In genomic region chr6:84693204-84693603, GRCm38 (mm10) we compare ENCODE assay signal across 19 mouse cellular contexts.
A peak's percentile ranks its signal among the peaks of the same experiment; 100 is the strongest.
DNase-seq lines count a peak whose midpoint lies in the region; ATAC-seq lines count a peak whose summit lies in the region.
"Had no signal": no experiment of that assay in that cellular context is flagged by ENCODE, and none has a peak within 500 bp of the region (broad histone marks: within the 10 kb centered on the region; RNA-seq: fewer than 3 reads in every experiment).

No protein-coding gene starts in this region.

- ATAC-seq in hindbrain, embryonic 12.5 days (ENCODE audit: low FRiP score), result 0 out of 2 replicates have a peak, but pooled peaks have one; percentile 19
- ATAC-seq in hindbrain, embryonic 11.5 days (ENCODE audit: low FRiP score), result no peak
- no peak for ATAC-seq in hindbrain, embryonic 15.5 days (ENCODE audit: low FRiP score, low read depth)
- ATAC-seq in granulocyte monocyte progenitor cell, adult 5-6 weeks (replicated peaks; ENCODE audit: poor library complexity, severe bottlenecking), result no peak
- ATAC-seq: intestine, postnatal 0 days; lung, postnatal 0 days had no signal

- no peak overlapping the region for H3K27ac ChIP-seq in hindbrain, embryonic 12.5 days
- no peak overlapping the region for H3K27ac ChIP-seq in hindbrain, embryonic 11.5 days (ENCODE audit: low read depth, low read length)
- H3K27ac ChIP-seq in hindbrain, embryonic 15.5 days (replicated peaks), result peak overlapping the region; percentile 53; the same call in 1 of the 2 replicates
- H3K27ac ChIP-seq: limb, embryonic 13.5 days; liver, embryonic 14.5 days; neural tube, embryonic 15.5 days had no signal

- H3K9ac ChIP-seq in hindbrain, embryonic 12.5 days, result no peak overlapping the region
- no peak overlapping the region for H3K9ac ChIP-seq in hindbrain, embryonic 11.5 days (ENCODE audit: low read depth, low read length)
- no peak overlapping the region for H3K9ac ChIP-seq in hindbrain, embryonic 15.5 days
- H3K9ac ChIP-seq: limb, embryonic 13.5 days; liver, embryonic 14.5 days; neural tube, embryonic 15.5 days had no signal

- DNase-seq in cerebellum, adult 9-10 months, result peak; percentile 11
- DNase-seq in cerebellum, adult 11-12 months, result no peak
- DNase-seq in hindbrain, embryonic 11.5 days (ENCODE audit: low spot score), result no peak
- DNase-seq in adipocyte (ENCODE audit: low spot score), result peak; percentile 10
- DNase-seq in B cell, adult 2 months, result no peak
- DNase-seq: adrenal gland, postnatal 10 days; gastrocnemius, postnatal 36 days; thymus, postnatal 25 days had no signal

- H3K4me1 ChIP-seq in hindbrain, embryonic 12.5 days, result peaks cover 15% of the 10 kb centered on the region; the same call in 1 of the 2 replicates
- H3K4me1 ChIP-seq in hindbrain, embryonic 11.5 days (replicated peaks; ENCODE audit: control insufficient read depth, insufficient read depth, low read length), result peaks cover 5% of the 10 kb centered on the region
- H3K4me1 ChIP-seq in hindbrain, embryonic 15.5 days (replicated peaks), result peaks cover 19% of the 10 kb centered on the region

- 52% methylated on average over 2 of the region's 2 CpGs for WGBS in hindbrain, embryonic 12.5 days
- WGBS in hindbrain, embryonic 11.5 days, result 69% methylated on average over 2 of the region's 2 CpGs
- 46% methylated on average over 2 of the region's 2 CpGs for WGBS in hindbrain, embryonic 15.5 days

- no peak overlapping the region for H3K4me3 ChIP-seq in hindbrain, embryonic 12.5 days
- H3K4me3 ChIP-seq in hindbrain, embryonic 11.5 days (ENCODE audit: low read depth, low read length), result no peak overlapping the region
- no peak overlapping the region for H3K4me3 ChIP-seq in hindbrain, embryonic 15.5 days
- H3K4me3 ChIP-seq: limb, embryonic 13.5 days; myocyte; neural tube, embryonic 15.5 days had no signal

- no peak overlapping the region for H3K4me2 ChIP-seq in hindbrain, embryonic 12.5 days (replicated peaks)
- no peak overlapping the region for H3K4me2 ChIP-seq in hindbrain, embryonic 11.5 days (replicated peaks; ENCODE audit: low read depth, low read length)
- H3K4me2 ChIP-seq in hindbrain, embryonic 15.5 days, result no peak overlapping the region
- H3K4me2 ChIP-seq: heart, embryonic 11.5 days; limb, embryonic 13.5 days; neural tube, embryonic 15.5 days had no signal

- H3K36me3 ChIP-seq in hindbrain, embryonic 12.5 days, result no peaks in the 10 kb centered on the region
- H3K36me3 ChIP-seq in hindbrain, embryonic 11.5 days (ENCODE audit: control insufficient read depth, insufficient read depth, low read length), result no peaks in the 10 kb centered on the region
- H3K36me3 ChIP-seq in hindbrain, embryonic 15.5 days, result 0 out of 2 replicates have a peak, but pooled peaks cover 4% of the 10 kb centered on the region
- H3K36me3 ChIP-seq: limb, embryonic 13.5 days; neural tube, embryonic 15.5 days had no signal

- no peaks in the 10 kb centered on the region for H3K9me3 ChIP-seq in hindbrain, embryonic 12.5 days (replicated peaks)
- no peaks in the 10 kb centered on the region for H3K9me3 ChIP-seq in hindbrain, embryonic 11.5 days (ENCODE audit: control insufficient read depth, low read length)
- no peaks in the 10 kb centered on the region for H3K9me3 ChIP-seq in hindbrain, embryonic 15.5 days
- H3K9me3 ChIP-seq: limb, embryonic 13.5 days; neural tube, embryonic 15.5 days had no signal

- H3K27me3 ChIP-seq in hindbrain, embryonic 12.5 days, result no peaks in the 10 kb centered on the region
- H3K27me3 ChIP-seq in hindbrain, embryonic 11.5 days (ENCODE audit: control insufficient read depth, insufficient read depth, low read length), result no peaks in the 10 kb centered on the region
- no peaks in the 10 kb centered on the region for H3K27me3 ChIP-seq in hindbrain, embryonic 15.5 days
- H3K27me3 ChIP-seq: CH12.LX; limb, embryonic 13.5 days; neural tube, embryonic 15.5 days had no signal

Comparison
In these comparisons a context has a peak if more than half of its experiments do, and no peak if none do; other contexts are left out.
1. DNase-seq: peak in cerebellum, adult 9-10 months (single experiment) and adipocyte (single experiment); none in cerebellum, adult 11-12 months (single experiment), hindbrain, embryonic 11.5 days (single experiment) and B cell, adult 2 months (0 of 2).